Mouse (Mus musculus): ENCODE data around the gene 1110008P14Rik. TPM values are rescaled to one million over a fixed set of nuclear protein-coding genes. Genes with fewer than 3 reads are reported as not detected.
"Not testable (repeated sequence)": the region's sequence is repeated elsewhere in the genome, so short reads cannot be mapped to it uniquely, and the experiment has no call there.

The 1110008P14Rik gene
- polyA plus RNA-seq, 1 experiment from 2014 or later = 33.3 TPM

- Histone ChIP-seq H3K4me1 (ENCODE audit: insufficient read depth) (peaks cover 8% of the 10 kb centered on the region), H3K36me3 (ENCODE audit: insufficient read depth) (peaks cover 23% of the 10 kb centered on the region), H3K9me3 (ENCODE audit: low read depth, low read length) (no peaks in the 10 kb centered on the region), H3K27me3 (ENCODE audit: insufficient read depth, low read length) (peaks cover 6% of the 10 kb centered on the region), H3K27ac (ENCODE audit: low read depth) (peak overlapping the region; percentile 96), H3K4me2 (peak overlapping the region; percentile 75), H3K9ac (peak overlapping the region; percentile 82), H3K4me3 (ENCODE audit: low read depth, low read length) (peak overlapping the region; percentile 77)
- peak; percentile 63 for TF ChIP-seq CTCF (IDR thresholded peaks at IDR 0.05; ENCODE audit: low read depth)
- DNase-seq (peak; percentile 92), ATAC-seq (ENCODE audit: insufficient read depth) (peak; percentile 82)
- under 1% methylated on average over 53 of the region's 53 CpGs for WGBS
These were observed 18.9 kb downstream of the 1110008P14Rik start for GRCm38 (mm10) chr2:32362817-32363340.

DNA sequence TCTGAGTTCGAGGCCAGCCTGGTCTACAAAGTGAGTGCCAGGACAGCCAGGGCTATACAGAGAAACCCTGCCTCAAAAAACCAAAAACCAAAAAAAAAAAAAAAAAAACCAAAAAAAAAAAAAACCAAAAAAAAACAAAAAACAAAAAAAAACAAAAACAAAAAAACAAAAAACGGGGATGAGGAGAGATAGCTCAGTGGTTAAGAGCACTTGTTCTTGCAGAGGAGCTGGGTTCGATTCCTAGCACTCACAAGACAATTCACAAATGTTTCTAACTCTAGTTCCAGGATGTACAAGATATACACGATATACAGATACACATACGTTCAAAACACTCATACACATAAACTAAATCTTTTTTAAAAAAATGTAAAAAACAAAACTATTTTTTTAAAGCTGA, 19.5 kb downstream of the 1110008P14Rik start:
- not testable (repeated sequence) for H3K4me1 ChIP-seq (ENCODE audit: insufficient read depth); ATAC-seq (ENCODE audit: insufficient read depth); H3K27me3 ChIP-seq (ENCODE audit: insufficient read depth, low read length); H3K9me3 ChIP-seq (ENCODE audit: low read depth, low read length)
- Histone ChIP-seq H3K4me2 (peak overlapping the region; percentile 75), H3K9ac (peak overlapping the region; percentile 82), H3K36me3 (ENCODE audit: insufficient read depth) (peaks cover 17% of the 10 kb centered on the region), H3K27ac (ENCODE audit: low read depth) (peak overlapping the region; percentile 96; the same call in 1 of the 2 replicates), H3K4me3 (ENCODE audit: low read depth, low read length) (peak overlapping the region; percentile 77)
- peak; percentile 6 for DNase-seq
- 27% methylated on average over 5 of the region's 5 CpGs for WGBS

DNA sequence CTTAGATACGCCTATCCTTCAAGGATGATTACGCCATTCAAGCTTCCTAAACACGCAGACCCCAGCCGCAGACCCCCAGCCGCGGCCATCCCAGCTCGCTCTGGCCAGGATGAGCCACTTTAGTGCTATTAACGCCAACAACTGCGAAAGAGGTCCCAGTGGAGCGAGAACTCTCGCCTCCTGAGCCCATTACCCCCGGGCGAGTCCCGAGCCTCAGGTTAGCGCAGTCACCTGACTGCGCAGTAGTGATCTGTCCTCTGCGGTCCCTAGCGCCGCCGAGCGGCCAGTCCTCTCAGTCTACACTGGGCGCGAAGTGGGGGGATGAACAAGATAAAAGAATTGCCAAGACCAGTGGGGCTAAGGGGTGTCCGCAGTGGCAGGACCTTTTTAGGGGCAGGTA, 20.3 kb downstream of the 1110008P14Rik start:
- Histone ChIP-seq H3K9me3 (ENCODE audit: low read depth, low read length) (no peaks in the 10 kb centered on the region), H3K36me3 (ENCODE audit: insufficient read depth) (peaks cover 9% of the 10 kb centered on the region), H3K27me3 (ENCODE audit: insufficient read depth, low read length) (peaks cover 6% of the 10 kb centered on the region), H3K4me3 (ENCODE audit: low read depth, low read length) (peak overlapping the region; percentile 33), H3K4me1 (ENCODE audit: insufficient read depth) (peaks cover 8% of the 10 kb centered on the region), H3K9ac (peak overlapping the region; percentile 45), H3K4me2 (peak overlapping the region; percentile 68), H3K27ac (ENCODE audit: low read depth) (no peak overlapping the region)
- peak; percentile 56 for TF ChIP-seq CTCF (IDR thresholded peaks at IDR 0.05; ENCODE audit: low read depth)
- 2% methylated on average over 24 of the region's 24 CpGs for WGBS
- DNase-seq = peak; percentile 72
- ATAC-seq (ENCODE audit: insufficient read depth) = peak; percentile 45; the same call in 1 of the 2 replicates

GRCm38 (mm10) chr2:32360741-32361140, 21.0 kb downstream of the 1110008P14Rik start:
- 2% methylated on average over 14 of the region's 14 CpGs for WGBS
- H3K9me3 ChIP-seq (ENCODE audit: low read depth, low read length) = no peaks in the 10 kb centered on the region
- peaks cover 6% of the 10 kb centered on the region for H3K27me3 ChIP-seq (ENCODE audit: insufficient read depth, low read length)
- no peak for TF ChIP-seq CTCF (IDR thresholded peaks at IDR 0.05; ENCODE audit: low read depth)
- peaks cover 8% of the 10 kb centered on the region for H3K4me1 ChIP-seq (ENCODE audit: insufficient read depth)
- H3K4me3 ChIP-seq (ENCODE audit: low read depth, low read length) = peak overlapping the region; percentile 33
- H3K9ac ChIP-seq = no peak overlapping the region
- H3K27ac ChIP-seq (ENCODE audit: low read depth) = no peak overlapping the region
- DNase-seq = peak; percentile 81
- H3K4me2 ChIP-seq = peak overlapping the region; percentile 68
- H3K36me3 ChIP-seq (ENCODE audit: insufficient read depth) = peaks cover 8% of the 10 kb centered on the region; the same call in 1 of the 2 replicates
- no peak for ATAC-seq (ENCODE audit: insufficient read depth)

DNA sequence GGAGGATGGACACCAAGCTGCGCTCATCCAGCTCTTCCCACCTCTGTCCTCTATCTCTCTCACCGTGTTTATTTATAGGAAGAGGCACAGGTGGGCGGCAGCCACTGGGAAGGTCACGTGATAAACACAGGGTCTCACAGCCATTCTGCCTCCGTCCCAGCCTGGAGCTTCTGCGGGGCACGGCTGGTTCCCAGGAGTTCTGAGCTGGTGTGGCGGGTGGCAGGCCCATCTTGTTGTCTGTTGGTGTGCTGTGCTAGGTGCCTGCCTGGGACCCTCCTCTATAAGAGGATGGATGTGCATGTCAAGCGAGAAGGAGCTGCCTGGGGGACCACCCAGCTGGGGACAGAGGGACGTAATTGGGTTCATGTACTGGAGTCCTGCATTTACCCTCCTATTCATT, 23.4 kb downstream of the 1110008P14Rik start:
- Histone ChIP-seq H3K4me1 (ENCODE audit: insufficient read depth) (peaks cover 8% of the 10 kb centered on the region), H3K27ac (ENCODE audit: low read depth) (no peak overlapping the region), H3K27me3 (ENCODE audit: insufficient read depth, low read length) (peaks cover 6% of the 10 kb centered on the region), H3K4me3 (ENCODE audit: low read depth, low read length) (no peak overlapping the region), H3K4me2 (no peak overlapping the region), H3K36me3 (ENCODE audit: insufficient read depth) (no peaks in the 10 kb centered on the region), H3K9me3 (ENCODE audit: low read depth, low read length) (no peaks in the 10 kb centered on the region), H3K9ac (no peak overlapping the region; the same call in 1 of the 2 replicates)
- 45% methylated on average over 10 of the region's 10 CpGs for WGBS
- no peak for DNase-seq
- no peak for ATAC-seq (ENCODE audit: insufficient read depth)
- no peak for TF ChIP-seq CTCF (IDR thresholded peaks at IDR 0.05; ENCODE audit: low read depth)

DNA sequence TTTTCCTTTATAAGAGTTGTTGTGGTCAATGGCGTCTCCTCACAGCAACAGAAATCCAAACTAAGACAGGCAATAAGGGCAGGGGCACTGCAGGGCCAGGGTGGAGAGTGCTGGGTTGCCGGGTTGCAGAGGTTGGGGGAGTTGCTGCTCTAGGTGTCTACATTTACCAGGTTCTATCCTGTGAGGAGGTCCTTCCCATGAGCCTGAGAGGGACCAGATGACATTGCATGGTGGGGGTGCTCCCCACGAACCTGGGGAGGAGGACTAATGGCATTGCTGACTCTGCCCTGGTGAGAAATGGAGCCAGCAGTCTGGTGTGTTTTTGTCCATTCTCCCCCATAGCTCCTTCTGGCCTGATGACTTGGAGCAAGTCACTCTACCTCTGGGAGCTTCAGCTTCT, 24.0 kb downstream of the 1110008P14Rik start:
- no peaks in the 10 kb centered on the region for H3K9me3 ChIP-seq (ENCODE audit: low read depth, low read length)
- H3K4me2 ChIP-seq = no peak overlapping the region
- no peak for TF ChIP-seq CTCF (IDR thresholded peaks at IDR 0.05; ENCODE audit: low read depth)
- no peak overlapping the region for H3K27ac ChIP-seq (ENCODE audit: low read depth)
- DNase-seq (no peak), ATAC-seq (ENCODE audit: insufficient read depth) (no peak)
- no peak overlapping the region for H3K4me3 ChIP-seq (ENCODE audit: low read depth, low read length)
- H3K36me3 ChIP-seq (ENCODE audit: insufficient read depth) = no peaks in the 10 kb centered on the region
- H3K4me1 ChIP-seq (ENCODE audit: insufficient read depth) = peaks cover 8% of the 10 kb centered on the region
- 68% methylated on average over 3 of the region's 3 CpGs for whole genome bisulfite sequencing
- H3K9ac ChIP-seq = no peak overlapping the region
- peaks cover 6% of the 10 kb centered on the region for H3K27me3 ChIP-seq (ENCODE audit: insufficient read depth, low read length)

- H3K27ac ChIP-seq (ENCODE audit: low read depth) = no peak overlapping the region
- TF ChIP-seq CTCF (IDR thresholded peaks at IDR 0.05; ENCODE audit: low read depth) = no peak
- no peak for DNase-seq
These were observed 25.5 kb downstream of the 1110008P14Rik start for GRCm38 (mm10) chr2:32356216-32356615.

More at GRCm38 (mm10) chr2:32356216-32356615, 25.5 kb downstream of the 1110008P14Rik start:
- Histone ChIP-seq H3K4me3 (ENCODE audit: low read depth, low read length) (no peak overlapping the region), H3K9ac (no peak overlapping the region), H3K27me3 (ENCODE audit: insufficient read depth, low read length) (no peaks in the 10 kb centered on the region), H3K4me2 (no peak overlapping the region), H3K36me3 (ENCODE audit: insufficient read depth) (no peaks in the 10 kb centered on the region), H3K9me3 (ENCODE audit: low read depth, low read length) (no peaks in the 10 kb centered on the region), H3K4me1 (ENCODE audit: insufficient read depth) (peaks cover 3% of the 10 kb centered on the region)
- WGBS = 46% methylated on average over 10 of the region's 10 CpGs
- no peak for ATAC-seq (ENCODE audit: insufficient read depth)
